Mouse (Mus musculus) 3134 (cell line): Measurements from ENCODE around the gene Arrdc5.

Experiments used
- DNase-seq: peaks from one replicate; pipeline ENCODE4 v3.0.0-alpha.2; 2011; ENCODE audit warnings: low spot score; ENCODE audit not compliant: insufficient read length; ENCODE audit errors: extremely low read depth

Gene Arrdc5

GRCm38 (mm10) chr17:56257181-56257894 lies 42.7 kb downstream of the Arrdc5 start:
- DNase-seq, result no peak

GRCm38 (mm10) chr17:56256239-56256881 lies 43.7 kb downstream of the Arrdc5 start, which contains the start of gene Fem1a:
TSS of gene Fem1a (plus strand) at chr17:56256810.
- DNase-seq, result peak; percentile 88

GRCm38 (mm10) chr17:56255863-56256238 lies 44.2 kb downstream of the Arrdc5 start:
- peak; percentile 91 for DNase-seq

GRCm38 (mm10) chr17:56255429-56255828 lies 44.7 kb downstream of the Arrdc5 start:
- DNase-seq, result no peak

GRCm38 (mm10) chr17:56254695-56255094 lies 45.4 kb downstream of the Arrdc5 start:
- DNase-seq, result no peak

GRCm38 (mm10) chr17:56251136-56251829 lies 48.8 kb downstream of the Arrdc5 start:
- DNase-seq, result no peak

- DNase-seq, result no peak
Observed at GRCm38 (mm10) chr17:56245608-56246007, 54.5 kb downstream of the Arrdc5 start.
